Mouse (Mus musculus): ENCODE data around the gene Galp.

DNA sequence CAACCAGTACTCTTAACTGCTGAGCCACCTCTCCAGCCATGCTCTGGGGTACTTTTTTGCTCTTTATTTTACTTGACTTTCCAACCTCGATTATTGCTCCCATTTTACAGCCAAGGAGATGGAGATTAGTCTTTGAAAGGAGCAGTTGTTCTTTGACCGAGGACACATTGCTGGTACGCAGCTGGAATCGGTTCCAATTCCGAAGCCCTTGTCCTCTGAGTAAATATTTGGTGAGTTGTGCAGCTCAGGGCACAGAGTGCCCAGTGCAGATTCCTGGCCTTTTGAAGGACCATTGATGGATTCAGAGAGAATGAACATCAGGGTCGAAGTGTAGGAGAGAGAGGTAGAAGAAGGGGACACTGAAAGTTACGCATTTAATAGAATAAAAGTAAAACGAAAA, 23.0 kb upstream of the Galp start:
- TF ChIP-seq CTCF (IDR thresholded peaks at IDR 0.05; ENCODE audit: extremely low read depth, insufficient read depth, low read length) (no peak), POLR2A (IDR thresholded peaks at IDR 0.05; ENCODE audit: extremely low read depth, insufficient read depth, low read length) (no peak)

Measured in cortical plate, adult 2 months (tissue).